In the genomic region with DNA sequence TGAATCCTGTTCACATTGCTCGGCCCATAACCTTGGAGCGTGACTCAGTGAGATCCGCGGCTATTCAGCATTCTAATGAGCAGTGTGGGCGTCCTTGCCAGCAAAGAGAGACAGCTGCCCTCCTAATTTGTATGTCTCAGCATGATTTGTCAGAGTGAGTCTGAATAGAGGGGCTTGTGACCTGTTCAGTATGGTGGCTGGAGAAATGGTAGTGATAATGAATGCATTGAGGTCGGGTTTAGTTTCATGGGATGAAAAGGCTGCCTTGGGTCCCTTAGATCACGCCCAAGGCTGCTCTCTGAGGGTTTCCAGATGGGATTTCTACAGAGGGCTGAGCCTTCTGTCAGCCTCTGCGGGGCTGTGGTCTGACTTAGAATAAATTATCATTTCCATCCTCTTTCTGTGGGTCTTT, we compare ENCODE assay signal across 8 mouse cellular contexts.
DNase-seq lines count a peak whose midpoint lies in the region; ATAC-seq lines count a peak whose summit lies in the region.

No protein-coding gene starts in this region.

- peak; percentile 74 for DNase-seq in layer of hippocampus, adult 9-11 months
- DNase-seq in layer of hippocampus, postnatal 25 days (ENCODE audit: extremely low spot score in 1 of 2, low spot score in 1 of 2): no peak
- DNase-seq in brain, embryonic 18.5 days (ENCODE audit: low read depth, low spot score): peak; percentile 68
- DNase-seq in retina, embryonic 14.5 days (ENCODE audit: low spot score): peak; percentile 67
- no peak for DNase-seq in testis, postnatal 10 days (ENCODE audit: low spot score)
- DNase-seq in heart, postnatal 25 days (ENCODE audit: low spot score): no peak
- DNase-seq in kidney, postnatal 14 days: no peak

- ATAC-seq in hindbrain, embryonic 15.5 days (ENCODE audit: low FRiP score, low read depth): peak; percentile 81

- H3K9me3 ChIP-seq in hindbrain, embryonic 15.5 days: no peaks in the 10 kb centered on the region

- peak overlapping the region; percentile 18 for H3K4me2 ChIP-seq in hindbrain, embryonic 15.5 days

- H3K4me1 ChIP-seq in hindbrain, embryonic 15.5 days (replicated peaks): peaks cover 78% of the 10 kb centered on the region

- no peak overlapping the region for H3K4me3 ChIP-seq in hindbrain, embryonic 15.5 days

- 6% methylated on average over 8 of the region's 8 CpGs for WGBS in hindbrain, embryonic 15.5 days

- no peak overlapping the region for H3K9ac ChIP-seq in hindbrain, embryonic 15.5 days

- H3K27ac ChIP-seq in hindbrain, embryonic 15.5 days (replicated peaks): peak overlapping the region; percentile 79

- no peaks in the 10 kb centered on the region for H3K27me3 ChIP-seq in hindbrain, embryonic 15.5 days

- H3K36me3 ChIP-seq in hindbrain, embryonic 15.5 days: no peaks in the 10 kb centered on the region

- intact Hi-C loops in heart, postnatal 25 days (cut with DNase I): no loop called here

Comparison
In these comparisons a context has a peak if more than half of its experiments do, and no peak if none do; other contexts are left out.
1. DNase-seq: peak in layer of hippocampus, adult 9-11 months (single experiment), brain, embryonic 18.5 days (single experiment) and retina, embryonic 14.5 days (single experiment); none in layer of hippocampus, postnatal 25 days (0 of 2), testis, postnatal 10 days (single experiment), heart, postnatal 25 days (single experiment) and kidney, postnatal 14 days (single experiment).